Mouse (Mus musculus): ENCODE measurements at regions not wholly inside any gene's neighbourhood (a gene's known extent, or its start where the extent isn't known, plus 50 kb on each side); places are given as distances from the start of the nearest gene placed in this dataset.

- TF ChIP-seq EP300 (IDR thresholded peaks at IDR 0.05) = no peak
- TF ChIP-seq CTCF (IDR thresholded peaks at IDR 0.05) = no peak
Observed at GRCm38 (mm10) chr1:39102126-39102905, 91.2 kb upstream of the Npas2 start.

Measured in lung, postnatal 0 days (tissue).